Mouse (Mus musculus) spleen, adult 2 months (tissue): Measurements from ENCODE around the gene Lrrc59.

Experiments
- CTCF ChIP-seq: fragments of 200-500 bp; IDR thresholded peaks from 2 replicates; pipeline ENCODE4 v1.5.1; 2011; ENCODE audit warnings: mild to moderate bottlenecking, inconsistent platforms; ENCODE audit not compliant: insufficient read depth, insufficient read length, insufficient replicate concordance; ENCODE audit errors: extremely low read depth
- POLR2A ChIP-seq: fragments of 200-500 bp; IDR thresholded peaks from 2 replicates; pipeline ENCODE4 v1.6.1; 2011; ENCODE audit warnings: low read depth, low read length, inconsistent platforms

- TF ChIP-seq CTCF (no peak), POLR2A (no peak)
These were observed 42.1 kb upstream of the Lrrc59 start for GRCm38 (mm10) chr11:94587511-94587910.
